Mouse (Mus musculus) heart, adult 2 months (tissue): Measurements from ENCODE around the gene 1700025G04Rik. TPM values are rescaled to one million over a fixed set of nuclear protein-coding genes. Genes with fewer than 3 reads are reported as not detected.

Source experiments
- DNase-seq, 2 experiments: peaks; one replicate each; pipeline ENCODE4 v3.0.0; 2021
- H3K27ac ChIP-seq: fragments of 200-600 bp; 2 replicates; pipeline ENCODE4 v1.8.1; 2022
- H3K27me3 ChIP-seq: fragments of 200-500 bp; 2 replicates; pipeline ENCODE4 v1.6.1; 2012; ENCODE audit warnings: mild to moderate bottlenecking, low read length, inconsistent platforms, mixed read lengths; ENCODE audit not compliant: control insufficient read depth, insufficient read depth
- H3K36me3 ChIP-seq: fragments of 200-500 bp; 2 replicates; pipeline ENCODE4 v1.6.1; 2012; ENCODE audit warnings: low read length, inconsistent platforms; ENCODE audit not compliant: control insufficient read depth, insufficient read depth
- H3K4me1 ChIP-seq: fragments of 200-500 bp; 2 replicates; pipeline ENCODE4 v1.6.1; 2011; ENCODE audit warnings: low read length; ENCODE audit not compliant: control insufficient read depth, insufficient read depth
- H3K4me3 ChIP-seq: fragments of 200-600 bp; 2 replicates; pipeline ENCODE4 v1.8.1; 2022
- H3K79me2 ChIP-seq: fragments of 200-500 bp; replicated peaks from 2 replicates; pipeline ENCODE4 v1.6.1; 2012; ENCODE audit warnings: mild to moderate bottlenecking, inconsistent platforms, low read length, moderate library complexity, mixed read lengths; ENCODE audit not compliant: control insufficient read depth, insufficient read depth
- H3K9ac ChIP-seq: fragments of 200-500 bp; 2 replicates; pipeline ENCODE4 v1.6.1; 2012; ENCODE audit warnings: low read depth, mild to moderate bottlenecking, control low read depth, inconsistent platforms, low read length, mixed read lengths
- CTCF ChIP-seq: fragments of 200-600 bp; IDR thresholded peaks from 2 replicates; pipeline ENCODE4 v1.8.1; 2022; ENCODE audit warnings: antibody characterized with exemption, mild to moderate bottlenecking, moderate library complexity
- EP300 ChIP-seq: fragments of 200-500 bp; IDR thresholded peaks from 2 replicates; pipeline ENCODE4 v1.6.1; 2011; ENCODE audit warnings: low read depth, low read length, control low read depth; ENCODE audit not compliant: insufficient read depth
- POLR2A ChIP-seq: fragments of 200-500 bp; IDR thresholded peaks from 2 replicates; pipeline ENCODE4 v1.6.1; 2011; ENCODE audit warnings: mild to moderate bottlenecking, low read depth, low read length, control low read depth; ENCODE audit not compliant: insufficient read depth
- WGBS: fragments of 180-500 bp; shearing (Covaris S2); methylation state at CpG from one replicate; pipeline ENCODE4 v1.1.7; 2018; 5-methylcytosine and 5-hydroxymethylcytosine counted together
- intact Hi-C: fragments of 180-260 bp; cut with DNase I; formaldehyde crosslinking; loops from one replicate; pipeline ENCODE4 v1.15.1; 2025
- polyA plus RNA-seq: library from polyadenylated mRNA; depleted of rRNA; stranded (reverse); fragments of >200 nt; gene quantifications from 2 replicates; pipeline ENCODE4 v1.2.3, GENCODE M21; 2012
- total RNA-seq, 2 experiments: library from RNA; stranded (reverse); gene quantifications; 2 replicates each; pipeline ENCODE4 v1.2.3; 2021

1700025G04Rik gene
- total and polyA plus RNA-seq, 3 experiments, result 11.0 to 46.1 (median 40.4) TPM

- intact Hi-C loops, result no loop called here
- Histone ChIP-seq H3K27ac (no peak overlapping the region), H3K79me2 (peaks cover 5% of the 10 kb centered on the region; the same call in 1 of the 2 replicates), H3K9ac (no peak overlapping the region), H3K36me3 (peaks cover 2% of the 10 kb centered on the region; the same call in 1 of the 2 replicates), H3K27me3 (no peaks in the 10 kb centered on the region), H3K4me3 (no peak overlapping the region), H3K4me1 (peaks cover 6% of the 10 kb centered on the region)
- no peak for DNase-seq
- TF ChIP-seq POLR2A (no peak), CTCF (no peak), EP300 (no peak)
- 74% methylated on average over 8 of the region's 8 CpGs for WGBS
Observed at GRCm38 (mm10) chr1:152081954-152082711, 7.8 kb downstream of the 1700025G04Rik start.

- WGBS, result 69% methylated on average over 7 of the region's 7 CpGs
- no peak overlapping the region for H3K4me3 ChIP-seq
- H3K9ac ChIP-seq, result no peak overlapping the region
- H3K36me3 ChIP-seq, result peaks cover 2% of the 10 kb centered on the region; the same call in 1 of the 2 replicates
- H3K27ac ChIP-seq, result no peak overlapping the region
- intact Hi-C loops, result no loop called here
- DNase-seq, result no peak
- H3K79me2 ChIP-seq, result peaks cover 5% of the 10 kb centered on the region; the same call in 1 of the 2 replicates
- TF ChIP-seq CTCF, result no peak
- TF ChIP-seq POLR2A, result no peak
- TF ChIP-seq EP300, result no peak
- H3K27me3 ChIP-seq, result no peaks in the 10 kb centered on the region
- peaks cover 6% of the 10 kb centered on the region for H3K4me1 ChIP-seq
Observed at GRCm38 (mm10) chr1:152081121-152081520, 8.8 kb downstream of the 1700025G04Rik start.

DNA sequence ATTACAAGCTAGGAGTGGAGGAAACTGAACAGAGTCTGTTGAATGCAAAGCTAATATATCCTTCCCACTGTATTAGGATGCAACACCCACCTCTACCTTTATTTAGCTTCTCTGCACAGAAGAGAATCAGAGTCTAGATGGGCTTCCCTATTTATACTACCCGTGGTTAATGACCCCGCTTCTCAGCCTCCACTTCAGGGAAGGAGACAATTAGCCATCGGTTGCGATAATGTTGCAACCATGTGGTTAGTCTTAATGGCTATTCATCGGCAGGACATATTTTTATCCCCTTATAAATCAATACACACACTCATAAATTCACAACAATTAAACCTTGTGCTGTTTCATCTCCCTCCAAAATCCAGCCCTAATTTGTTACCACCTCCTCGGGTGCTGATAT, 9.7 kb downstream of the 1700025G04Rik start:
- peaks cover 3% of the 10 kb centered on the region; the same call in 1 of the 2 replicates for H3K4me1 ChIP-seq
- DNase-seq, result no peak
- no peak overlapping the region for H3K4me3 ChIP-seq
- H3K36me3 ChIP-seq, result peaks cover 1% of the 10 kb centered on the region; the same call in 1 of the 2 replicates
- H3K79me2 ChIP-seq, result peaks cover 7% of the 10 kb centered on the region; the same call in 1 of the 2 replicates
- intact Hi-C loops, result no loop called here
- no peak for TF ChIP-seq EP300
- H3K27me3 ChIP-seq, result no peaks in the 10 kb centered on the region
- no peak overlapping the region for H3K9ac ChIP-seq
- H3K27ac ChIP-seq, result no peak overlapping the region
- 92% methylated on average over 6 of the region's 6 CpGs for WGBS

GRCm38 (mm10) chr1:152077171-152077715, 12.7 kb downstream of the 1700025G04Rik start:
- intact Hi-C loops, result no loop called here
- TF ChIP-seq POLR2A (no peak), EP300 (no peak), CTCF (no peak)
- Histone ChIP-seq H3K79me2 (peaks cover 9% of the 10 kb centered on the region; the same call in 1 of the 2 replicates), H3K4me3 (no peak overlapping the region), H3K36me3 (0 out of 2 replicates have a peak, but pooled peaks cover 2% of the 10 kb centered on the region), H3K27me3 (no peaks in the 10 kb centered on the region), H3K4me1 (no peaks in the 10 kb centered on the region; the same call in 1 of the 2 replicates), H3K27ac (no peak overlapping the region), H3K9ac (no peak overlapping the region)
- DNase-seq, result no peak
- 83% methylated on average over 11 of the region's 11 CpGs for WGBS

GRCm38 (mm10) chr1:152076222-152076845, 13.6 kb downstream of the 1700025G04Rik start:
- Histone ChIP-seq H3K9ac (no peak overlapping the region), H3K4me1 (no peaks in the 10 kb centered on the region; the same call in none of the 2 replicates), H3K4me3 (no peak overlapping the region), H3K36me3 (0 out of 2 replicates have a peak, but pooled peaks cover 2% of the 10 kb centered on the region), H3K27me3 (no peaks in the 10 kb centered on the region), H3K27ac (no peak overlapping the region), H3K79me2 (peaks cover 13% of the 10 kb centered on the region)
- WGBS, result 94% methylated on average over 14 of the region's 14 CpGs
- no peak for DNase-seq
- TF ChIP-seq CTCF, result no peak
- no peak for TF ChIP-seq POLR2A
- no peak for TF ChIP-seq EP300
- intact Hi-C loops, result no loop called here
